Mouse (Mus musculus): ENCODE data around the gene Svs6. TPM values are rescaled to one million over a fixed set of nuclear protein-coding genes. Genes with fewer than 3 reads are reported as not detected.
"Not testable (repeated sequence)": the region's sequence is repeated elsewhere in the genome, so short reads cannot be mapped to it uniquely, and the experiment has no call there.

The Svs6 gene
- not detected in 2 replicates for polyA plus RNA-seq (2012; rRNA removed)

DNA sequence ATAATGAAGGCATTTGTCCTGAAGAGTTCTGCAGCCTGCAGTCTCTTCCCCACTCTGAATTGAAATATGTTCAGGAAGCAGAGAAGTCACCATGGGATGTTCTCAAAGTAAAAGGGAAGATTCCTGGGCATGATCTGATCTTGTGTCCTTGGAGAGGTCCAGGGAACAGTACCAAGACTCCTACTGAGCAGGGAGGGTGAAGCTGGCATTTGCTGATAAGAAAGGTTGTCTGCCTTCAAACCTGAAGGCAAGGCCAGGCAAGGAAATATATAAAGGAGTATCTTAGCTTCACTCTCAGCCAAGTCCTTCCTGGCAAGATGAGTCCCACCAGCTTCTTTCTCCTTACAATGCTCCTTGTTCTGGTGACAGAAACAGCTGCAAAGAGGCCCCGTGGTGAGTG is at the start of gene Svs6:
TSS of gene Svs6 (plus strand) at position 301 of the 400 bp plus-strand sequence.
- 69% methylated on average over 1 of the region's 1 CpGs for WGBS
- H3K4me3 ChIP-seq (replicated peaks; ENCODE audit: insufficient read depth, low read depth, low read length): not testable (repeated sequence)

DNA sequence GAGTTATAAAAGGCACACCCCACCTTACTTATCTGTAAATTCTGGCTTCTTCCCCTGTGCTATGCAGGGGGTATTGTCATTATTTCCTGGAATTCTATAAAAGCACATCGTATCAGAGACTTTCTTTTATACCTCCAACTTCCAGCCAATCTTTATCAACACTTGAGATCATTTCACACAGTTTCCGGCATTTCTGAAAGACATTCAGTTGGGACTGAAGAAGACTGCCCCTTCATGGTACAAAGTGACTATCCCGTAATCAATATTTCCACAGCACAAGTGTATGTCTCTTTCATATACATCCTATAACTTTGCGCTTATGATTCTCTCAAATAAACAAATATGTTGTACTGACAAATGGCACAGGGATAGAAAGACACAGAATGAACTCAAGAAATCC is 38.2 kb upstream of the Svs6 start, which contains the start of gene Svs4:
TSS of gene Svs4 (minus strand) at position 101 of the 400 bp plus-strand sequence.
- WGBS: 94% methylated on average over 4 of the region's 4 CpGs
- Histone ChIP-seq H3K27ac (ENCODE audit: insufficient read depth, low read length) (no peak within 1 kb of the TSS), H3K4me1 (ENCODE audit: control insufficient read depth, insufficient read depth, low read length) (no peaks in the 10 kb centered on the region), H3K4me3 (replicated peaks; ENCODE audit: insufficient read depth, low read depth, low read length) (no peak within 1 kb of the TSS), H3K27me3 (ENCODE audit: control insufficient read depth, insufficient read depth, low read length) (no peaks in the 10 kb centered on the region; the same call in 1 of the 2 replicates)
- no peak for TF ChIP-seq POLR2A (IDR thresholded peaks at IDR 0.05; ENCODE audit: borderline replicate concordance, insufficient read depth, low read length)
- no peak for TF ChIP-seq CTCF (IDR thresholded peaks at IDR 0.05; ENCODE audit: borderline replicate concordance, insufficient read depth, low read depth, low read length)
- DNase-seq: no peak

More for the DNA sequence above, at the start of gene Svs6:
- H3K4me1 ChIP-seq (ENCODE audit: control insufficient read depth, insufficient read depth, low read length); H3K27me3 ChIP-seq (ENCODE audit: control insufficient read depth, insufficient read depth, low read length); DNase-seq; H3K27ac ChIP-seq (ENCODE audit: insufficient read depth, low read length): not testable (repeated sequence)

DNA sequence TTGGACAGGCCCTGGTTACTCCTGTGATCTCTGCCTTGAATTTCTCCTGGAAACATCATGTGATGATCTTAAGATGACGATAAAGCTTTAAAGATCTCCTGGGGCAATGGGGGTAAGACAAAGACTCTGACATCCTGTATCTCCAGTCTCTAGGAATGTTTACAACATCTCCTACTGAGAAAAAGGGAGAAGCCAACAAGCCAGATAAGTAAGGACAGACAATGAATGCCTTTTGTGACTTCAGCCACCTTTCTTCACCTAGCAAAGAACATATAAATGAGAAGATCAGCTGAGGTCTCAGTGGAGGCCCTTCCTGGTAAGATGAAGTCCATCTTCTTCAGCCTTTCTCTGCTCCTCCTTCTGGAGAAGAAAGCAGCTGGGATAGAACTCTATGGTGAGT is 27.6 kb upstream of the Svs6 start, which contains the start of gene Svs3a:
TSS of gene Svs3a (plus strand) at position 301 of the 400 bp plus-strand sequence.
- H3K4me3 ChIP-seq (replicated peaks; ENCODE audit: insufficient read depth, low read depth, low read length); DNase-seq; H3K27me3 ChIP-seq (ENCODE audit: control insufficient read depth, insufficient read depth, low read length); H3K27ac ChIP-seq (ENCODE audit: insufficient read depth, low read length); H3K4me1 ChIP-seq (ENCODE audit: control insufficient read depth, insufficient read depth, low read length): not testable (repeated sequence)
- 79% methylated on average over 1 of the region's 1 CpGs for WGBS

DNA sequence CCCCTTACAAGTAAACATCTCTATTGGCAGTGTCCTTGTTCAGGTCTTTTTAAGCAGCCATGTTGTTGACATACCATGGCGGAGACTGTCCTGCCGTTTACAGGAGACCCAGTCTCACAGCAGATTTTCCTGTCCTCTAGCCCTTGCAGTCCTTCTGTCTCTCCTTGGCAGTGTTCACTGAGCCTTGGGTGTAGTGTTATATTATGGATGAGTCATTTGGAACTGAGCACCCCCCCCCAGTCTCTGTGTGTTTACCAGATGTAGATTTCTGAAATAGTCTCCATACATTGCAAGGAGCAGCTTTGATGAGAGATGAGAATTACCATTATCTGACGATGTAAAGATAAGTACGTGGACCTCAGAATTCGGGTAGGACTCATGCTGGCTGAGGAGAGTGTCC is 4.0 kb upstream of the Svs6 start:
- WGBS: 83% methylated on average over 5 of the region's 5 CpGs
- Histone ChIP-seq H3K4me3 (replicated peaks; ENCODE audit: insufficient read depth, low read depth, low read length) (no peak overlapping the region), H3K4me1 (ENCODE audit: control insufficient read depth, insufficient read depth, low read length) (no peaks in the 10 kb centered on the region), H3K27ac (ENCODE audit: insufficient read depth, low read length) (no peak overlapping the region), H3K27me3 (ENCODE audit: control insufficient read depth, insufficient read depth, low read length) (no peaks in the 10 kb centered on the region)
- DNase-seq: no peak
- no peak for TF ChIP-seq CTCF (IDR thresholded peaks at IDR 0.05; ENCODE audit: borderline replicate concordance, insufficient read depth, low read depth, low read length)
- no peak for TF ChIP-seq POLR2A (IDR thresholded peaks at IDR 0.05; ENCODE audit: borderline replicate concordance, insufficient read depth, low read length)

DNA sequence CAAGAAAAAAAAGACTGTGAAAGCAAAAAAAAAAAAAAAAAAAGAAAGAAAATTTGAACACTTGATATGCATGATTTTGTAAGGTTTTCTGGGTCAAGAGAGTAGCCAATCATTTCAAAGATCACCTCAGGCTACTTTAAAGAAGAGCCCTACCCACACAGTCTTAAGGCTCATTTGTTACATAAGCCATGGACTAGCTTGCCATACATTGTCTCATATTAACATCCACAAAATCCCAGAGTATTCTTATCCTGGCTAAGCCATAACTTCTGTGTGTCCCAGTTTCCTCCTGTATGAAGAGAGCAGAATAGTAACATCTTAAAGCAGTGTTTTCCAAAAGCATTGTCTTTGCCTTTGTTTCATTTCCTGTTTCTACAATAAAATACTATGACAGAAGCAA is 1.1 kb upstream of the Svs6 start:
- not testable (repeated sequence) for DNase-seq; H3K4me1 ChIP-seq (ENCODE audit: control insufficient read depth, insufficient read depth, low read length); H3K27me3 ChIP-seq (ENCODE audit: control insufficient read depth, insufficient read depth, low read length); H3K4me3 ChIP-seq (replicated peaks; ENCODE audit: insufficient read depth, low read depth, low read length); H3K27ac ChIP-seq (ENCODE audit: insufficient read depth, low read length)

DNA sequence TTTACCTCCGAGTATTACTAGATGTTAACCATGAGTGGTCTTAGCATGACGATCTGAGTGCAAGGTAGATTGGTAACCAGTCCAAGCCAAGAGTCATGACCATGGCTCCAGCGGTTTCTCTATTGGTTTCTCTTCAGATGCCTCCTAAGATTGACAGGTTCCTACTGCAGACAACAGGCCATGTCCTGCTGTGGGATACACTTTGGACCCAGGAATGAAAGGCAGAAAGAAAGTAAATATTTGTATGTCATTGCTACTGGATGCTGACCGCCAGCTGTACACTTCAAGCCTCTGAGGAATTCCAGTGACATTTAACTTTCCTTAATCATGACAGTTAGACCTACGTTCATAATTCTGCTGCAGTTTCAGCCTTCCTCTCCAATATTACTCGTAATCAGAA is 4.4 kb downstream of the Svs6 start:
- DNase-seq: no peak
- Histone ChIP-seq H3K4me3 (replicated peaks; ENCODE audit: insufficient read depth, low read depth, low read length) (no peak overlapping the region), H3K27me3 (ENCODE audit: control insufficient read depth, insufficient read depth, low read length) (no peaks in the 10 kb centered on the region), H3K4me1 (ENCODE audit: control insufficient read depth, insufficient read depth, low read length) (no peaks in the 10 kb centered on the region), H3K27ac (ENCODE audit: insufficient read depth, low read length) (no peak overlapping the region)
- WGBS: 85% methylated on average over 6 of the region's 6 CpGs
- TF ChIP-seq POLR2A (IDR thresholded peaks at IDR 0.05; ENCODE audit: borderline replicate concordance, insufficient read depth, low read length) (no peak), CTCF (IDR thresholded peaks at IDR 0.05; ENCODE audit: borderline replicate concordance, insufficient read depth, low read depth, low read length) (no peak)

DNA sequence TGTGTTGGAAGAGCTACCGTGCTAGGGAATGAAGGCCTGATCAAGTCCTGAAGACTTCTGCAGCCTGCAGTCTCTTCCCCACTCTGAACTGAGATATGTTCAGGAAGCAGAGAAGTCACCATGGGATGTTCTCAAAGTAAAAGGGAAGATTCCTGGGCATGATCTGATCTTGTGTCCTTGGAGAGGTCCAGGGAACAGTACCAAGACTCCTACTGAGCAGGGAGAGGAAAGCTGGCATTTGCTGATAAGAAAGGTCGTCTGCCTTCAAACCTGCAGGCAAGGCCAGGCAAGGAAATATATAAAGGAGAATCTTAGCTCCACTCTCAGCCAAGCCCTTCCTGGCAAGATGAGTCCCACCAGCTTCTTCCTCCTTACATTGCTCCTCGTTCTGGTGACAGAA is 15.9 kb downstream of the Svs6 start, which contains the start of gene Svs5:
TSS of gene Svs5 (plus strand) at position 301 of the 400 bp plus-strand sequence.
- not testable (repeated sequence) for H3K27ac ChIP-seq (ENCODE audit: insufficient read depth, low read length); H3K4me3 ChIP-seq (replicated peaks; ENCODE audit: insufficient read depth, low read depth, low read length); H3K27me3 ChIP-seq (ENCODE audit: control insufficient read depth, insufficient read depth, low read length); H3K4me1 ChIP-seq (ENCODE audit: control insufficient read depth, insufficient read depth, low read length); DNase-seq
- WGBS: 69% methylated on average over 3 of the region's 3 CpGs

DNA sequence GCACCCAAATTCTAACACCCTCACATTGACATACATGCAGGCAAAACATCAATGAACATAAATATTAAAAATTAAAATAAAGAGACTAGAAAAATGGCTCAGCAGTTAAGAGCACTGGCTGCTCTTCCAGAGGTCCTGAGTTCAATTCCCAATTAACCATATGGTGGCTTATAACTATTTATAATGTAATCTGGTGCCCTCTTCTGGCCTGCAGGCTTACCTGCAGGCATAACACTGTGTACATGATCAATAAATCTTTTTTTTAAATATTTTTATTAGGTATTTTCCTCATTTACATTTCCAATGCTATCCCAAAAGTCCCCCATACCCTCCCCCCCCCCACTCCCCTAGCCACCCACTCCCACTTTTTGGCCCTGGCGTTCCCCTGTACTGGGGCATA is 27.2 kb downstream of the Svs6 start:
- not testable (repeated sequence) for H3K27ac ChIP-seq (ENCODE audit: insufficient read depth, low read length); H3K27me3 ChIP-seq (ENCODE audit: control insufficient read depth, insufficient read depth, low read length); DNase-seq; H3K4me3 ChIP-seq (replicated peaks; ENCODE audit: insufficient read depth, low read depth, low read length); H3K4me1 ChIP-seq (ENCODE audit: control insufficient read depth, insufficient read depth, low read length)
- WGBS: 74% methylated on average over 1 of the region's 1 CpGs

DNA sequence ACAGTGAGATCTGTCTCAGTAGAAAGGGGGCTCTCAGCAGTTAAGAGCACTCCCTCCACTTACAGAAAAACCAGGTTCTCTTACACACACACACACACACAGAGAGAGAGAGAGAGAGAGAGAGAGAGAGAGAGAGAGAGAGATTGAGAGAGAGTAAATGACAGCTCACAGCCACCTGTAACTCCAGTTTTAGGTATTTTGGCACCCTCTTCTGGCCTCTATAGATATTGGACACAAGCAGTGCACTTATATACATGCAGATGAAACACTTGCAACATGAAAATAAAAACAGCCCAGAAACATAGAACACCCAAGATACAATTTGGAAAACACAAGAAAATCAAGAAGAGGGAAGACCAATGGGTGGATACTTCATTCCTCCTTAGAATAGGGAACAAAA is 31.1 kb downstream of the Svs6 start:
- H3K27ac ChIP-seq (ENCODE audit: insufficient read depth, low read length); H3K4me3 ChIP-seq (replicated peaks; ENCODE audit: insufficient read depth, low read depth, low read length); H3K4me1 ChIP-seq (ENCODE audit: control insufficient read depth, insufficient read depth, low read length); DNase-seq; H3K27me3 ChIP-seq (ENCODE audit: control insufficient read depth, insufficient read depth, low read length): not testable (repeated sequence)

Measured in cerebellum, adult 2 months (tissue).